Mouse (Mus musculus) G1E (cell line): ENCODE data around the gene Ntf3. TPM values are rescaled to one million over a fixed set of nuclear protein-coding genes. Genes with fewer than 3 reads are reported as not detected.

ENCODE experiments used
- ATAC-seq: 2 replicates; pipeline ENCODE4 v1.8.0; 2016; ENCODE audit warnings: mild to moderate bottlenecking; ENCODE audit not compliant: insufficient number of reproducible peaks, poor library complexity, low FRiP score, severe bottlenecking; ENCODE audit errors: extremely low read depth
- DNase-seq: peaks from one replicate; pipeline ENCODE4 v3.0.0; 2012; ENCODE audit warnings: low spot score
- H3K27me3 ChIP-seq: 2 replicates; pipeline ENCODE4 v1.6.1; 2012; ENCODE audit warnings: mild to moderate bottlenecking, low read length, inconsistent platforms; ENCODE audit not compliant: insufficient read depth
- H3K36me3 ChIP-seq: replicated peaks from 2 replicates; pipeline ENCODE3; 2012; ENCODE audit warnings: mild to moderate bottlenecking, inconsistent platforms
- H3K4me1 ChIP-seq: 2 replicates; pipeline ENCODE4 v1.6.1; 2012; ENCODE audit warnings: low read depth, low read length, inconsistent platforms, mixed read lengths; ENCODE audit not compliant: insufficient read depth
- H3K4me3 ChIP-seq: 2 replicates; pipeline ENCODE4 v1.5.1; 2012; ENCODE audit warnings: low read depth, mild to moderate bottlenecking, inconsistent platforms, low read length, moderate library complexity, mixed read lengths
- H3K9me3 ChIP-seq: replicated peaks from 2 replicates; pipeline ENCODE4 v1.6.1; 2012; ENCODE audit warnings: inconsistent platforms
- CTCF ChIP-seq: IDR thresholded peaks from 2 replicates; pipeline ENCODE4 v1.5.1; 2012; ENCODE audit warnings: low read depth, low read length, inconsistent platforms, mixed read lengths
- GATA1 ChIP-seq: IDR thresholded peaks from 2 replicates; pipeline ENCODE4 v1.6.1; 2012; ENCODE audit warnings: borderline replicate concordance, low read length, inconsistent platforms, mixed read lengths
- GATA2 ChIP-seq: IDR thresholded peaks from 2 replicates; pipeline ENCODE4 v1.6.1; 2012; ENCODE audit warnings: low read depth, low read length, inconsistent platforms, borderline replicate concordance
- POLR2AphosphoS5 ChIP-seq: IDR thresholded peaks from 2 replicates; pipeline ENCODE4 v1.6.1; 2012; ENCODE audit warnings: low read depth, low read length, inconsistent platforms; ENCODE audit not compliant: insufficient replicate concordance
- TAL1 ChIP-seq: conservative IDR thresholded peaks from 2 replicates; pipeline ENCODE4 v1.6.1; 2012; ENCODE audit warnings: low read depth, low read length, inconsistent platforms, mixed read lengths
- polyA plus RNA-seq: library from polyadenylated mRNA; stranded (reverse); fragments of >175 nt; gene quantifications from 2 replicates; pipeline ENCODE4 v1.2.3, GENCODE M21; 2012
- total RNA-seq, 2 experiments: library from RNA; stranded (forward) in 1 of 2; stranded (reverse) in 1 of 2; fragments of 200-1000 nt in 1 of 2; fragments of >200 nt in 1 of 2; fragmentation: Nextera tagmentation in 1 of 2; gene quantifications; 2 replicates each; pipeline ENCODE4 v1.2.3; 2014 to 2017

Gene Ntf3
- total and polyA plus RNA-seq, 3 experiments: not detected

GRCm38 (mm10) chr6:126190218-126190871 lies 23.6 kb upstream of the Ntf3 start:
- H3K36me3 ChIP-seq: no peaks in the 10 kb centered on the region
- DNase-seq (no peak), ATAC-seq (no peak)
- H3K4me3 ChIP-seq: no peak overlapping the region
- no peaks in the 10 kb centered on the region for H3K4me1 ChIP-seq
- H3K9me3 ChIP-seq: peaks cover 46% of the 10 kb centered on the region
- no peak for TF ChIP-seq GATA2
- TF ChIP-seq TAL1: no peak
- TF ChIP-seq GATA1: no peak
- TF ChIP-seq CTCF: no peak
- no peak for TF ChIP-seq POLR2AphosphoS5
- no peaks in the 10 kb centered on the region for H3K27me3 ChIP-seq

- H3K9me3 ChIP-seq: peaks cover 47% of the 10 kb centered on the region
- no peaks in the 10 kb centered on the region for H3K36me3 ChIP-seq
- H3K27me3 ChIP-seq: no peaks in the 10 kb centered on the region
- no peaks in the 10 kb centered on the region for H3K4me1 ChIP-seq
- no peak overlapping the region for H3K4me3 ChIP-seq
- TF ChIP-seq GATA2 (no peak), POLR2AphosphoS5 (no peak), GATA1 (no peak), CTCF (no peak), TAL1 (no peak)
- ATAC-seq (no peak), DNase-seq (no peak)
These were observed 20.7 kb upstream of the Ntf3 start for GRCm38 (mm10) chr6:126187400-126187799.

GRCm38 (mm10) chr6:126186116-126186515 lies 19.4 kb upstream of the Ntf3 start:
- ATAC-seq (no peak), DNase-seq (no peak)
- TF ChIP-seq POLR2AphosphoS5: no peak
- TF ChIP-seq CTCF: no peak
- no peak for TF ChIP-seq TAL1
- TF ChIP-seq GATA2: no peak
- no peak for TF ChIP-seq GATA1
- Histone ChIP-seq H3K27me3 (no peaks in the 10 kb centered on the region), H3K4me3 (no peak overlapping the region), H3K36me3 (no peaks in the 10 kb centered on the region), H3K4me1 (no peaks in the 10 kb centered on the region), H3K9me3 (peaks cover 46% of the 10 kb centered on the region)

GRCm38 (mm10) chr6:126172071-126172470 lies 5.4 kb upstream of the Ntf3 start:
- no peak for DNase-seq
- TF ChIP-seq GATA1 (no peak), TAL1 (no peak), CTCF (no peak), POLR2AphosphoS5 (no peak), GATA2 (no peak)
- H3K4me3 ChIP-seq: no peak overlapping the region
- ATAC-seq: no peak
- no peaks in the 10 kb centered on the region for H3K4me1 ChIP-seq
- H3K9me3 ChIP-seq: peaks cover 32% of the 10 kb centered on the region
- H3K27me3 ChIP-seq: no peaks in the 10 kb centered on the region
- no peaks in the 10 kb centered on the region for H3K36me3 ChIP-seq

GRCm38 (mm10) chr6:126170772-126171171 lies 4.1 kb upstream of the Ntf3 start:
- peaks cover 40% of the 10 kb centered on the region for H3K9me3 ChIP-seq
- H3K4me1 ChIP-seq: no peaks in the 10 kb centered on the region
- H3K27me3 ChIP-seq: no peaks in the 10 kb centered on the region
- DNase-seq (no peak), ATAC-seq (no peak)
- H3K4me3 ChIP-seq: no peak overlapping the region
- no peaks in the 10 kb centered on the region for H3K36me3 ChIP-seq
- TF ChIP-seq TAL1 (no peak), GATA1 (no peak), GATA2 (no peak), POLR2AphosphoS5 (no peak), CTCF (no peak)

- H3K27me3 ChIP-seq: no peaks in the 10 kb centered on the region; the same call in 1 of the 2 replicates
These were observed 1.0 kb upstream of the Ntf3 start for GRCm38 (mm10) chr6:126167731-126168130.

More at GRCm38 (mm10) chr6:126167731-126168130, 1.0 kb upstream of the Ntf3 start:
- no peak for ATAC-seq
- Histone ChIP-seq H3K4me1 (no peaks in the 10 kb centered on the region), H3K36me3 (no peaks in the 10 kb centered on the region), H3K4me3 (no peak overlapping the region), H3K9me3 (peaks cover 61% of the 10 kb centered on the region)
- no peak for TF ChIP-seq GATA2
- no peak for TF ChIP-seq GATA1
- no peak for TF ChIP-seq CTCF
- no peak for DNase-seq
